Mouse (Mus musculus) stomach, postnatal 0 days (tissue): ENCODE measurements around the gene Nek9. TPM values are rescaled to one million over a fixed set of nuclear protein-coding genes. Genes with fewer than 3 reads are reported as not detected.
A peak's percentile ranks its signal among the peaks of the same experiment; 100 is the strongest.

Experiments used
- ATAC-seq: fragments of 200-750 bp; cut with Nextera tagmentation; 2 replicates; pipeline ENCODE4 v1.8.0; 2017; ENCODE audit not compliant: low FRiP score, low TSS enrichment
- DNase-seq: peaks from one replicate; pipeline ENCODE4 v3.0.0-alpha.2; 2016; ENCODE audit warnings: low spot score
- H3K27ac ChIP-seq: fragments of 300-500 bp; sonication (generic); replicated peaks from 2 replicates; pipeline ENCODE4 v1.5.1; 2014; ENCODE audit warnings: mild to moderate bottlenecking, control low read depth
- H3K27me3 ChIP-seq: fragments of 300-500 bp; sonication (generic); 2 replicates; pipeline ENCODE4 v1.6.1; 2014; ENCODE audit warnings: low read length; ENCODE audit not compliant: control insufficient read depth, insufficient read depth
- H3K36me3 ChIP-seq: fragments of 300-500 bp; sonication (generic); 2 replicates; pipeline ENCODE4 v1.6.1; 2014; ENCODE audit warnings: low read length, mixed read lengths; ENCODE audit not compliant: control insufficient read depth, insufficient read depth
- H3K4me1 ChIP-seq: fragments of 300-500 bp; sonication (generic); replicated peaks from 2 replicates; pipeline ENCODE4 v1.6.1; 2014; ENCODE audit warnings: antibody characterized with exemption; ENCODE audit not compliant: control insufficient read depth, insufficient read depth
- H3K4me2 ChIP-seq: fragments of 300-500 bp; sonication (generic); replicated peaks from 2 replicates; pipeline ENCODE4 v1.6.1; 2014; ENCODE audit warnings: low read depth, mild to moderate bottlenecking, control low read depth, moderate library complexity
- H3K4me3 ChIP-seq: fragments of 300-500 bp; sonication (generic); 2 replicates; pipeline ENCODE4 v1.5.1; 2014; ENCODE audit warnings: low read depth, low read length, control low read depth
- H3K9ac ChIP-seq: fragments of 300-500 bp; sonication (generic); 2 replicates; pipeline ENCODE4 v1.6.1; 2014; ENCODE audit warnings: mild to moderate bottlenecking, low read length, control low read depth, mixed read lengths
- H3K9me3 ChIP-seq: fragments of 300-500 bp; sonication (generic); 2 replicates; pipeline ENCODE4 v1.6.1; 2016; ENCODE audit warnings: low read length; ENCODE audit not compliant: control insufficient read depth
- CTCF ChIP-seq: IDR thresholded peaks from 2 replicates; pipeline ENCODE4 v1.5.1; 2016; ENCODE audit warnings: antibody characterized with exemption, low read depth, mild to moderate bottlenecking, moderate library complexity
- EP300 ChIP-seq: optimal IDR thresholded peaks from 2 replicates; pipeline ENCODE3; 2016; ENCODE audit warnings: antibody characterized with exemption
- WGBS: fragments of 180-500 bp; shearing (Covaris S2); extraction: QIAGEN DNeasy Blood & Tissue Kit; methylation state at CpG from one replicate; pipeline ENCODE4 v1.1.7; 2014; 5-methylcytosine and 5-hydroxymethylcytosine counted together
- polyA plus RNA-seq: library from polyadenylated mRNA; unstranded; fragments of >200 nt; fragmentation: Nextera tagmentation; extraction: Ambion mirVana; gene quantifications from 2 replicates; pipeline ENCODE4 v1.2.1, GENCODE M21; 2015

Nek9 gene
- polyA plus RNA-seq, result 7.2 and 8.1 TPM in 2 replicates

DNA sequence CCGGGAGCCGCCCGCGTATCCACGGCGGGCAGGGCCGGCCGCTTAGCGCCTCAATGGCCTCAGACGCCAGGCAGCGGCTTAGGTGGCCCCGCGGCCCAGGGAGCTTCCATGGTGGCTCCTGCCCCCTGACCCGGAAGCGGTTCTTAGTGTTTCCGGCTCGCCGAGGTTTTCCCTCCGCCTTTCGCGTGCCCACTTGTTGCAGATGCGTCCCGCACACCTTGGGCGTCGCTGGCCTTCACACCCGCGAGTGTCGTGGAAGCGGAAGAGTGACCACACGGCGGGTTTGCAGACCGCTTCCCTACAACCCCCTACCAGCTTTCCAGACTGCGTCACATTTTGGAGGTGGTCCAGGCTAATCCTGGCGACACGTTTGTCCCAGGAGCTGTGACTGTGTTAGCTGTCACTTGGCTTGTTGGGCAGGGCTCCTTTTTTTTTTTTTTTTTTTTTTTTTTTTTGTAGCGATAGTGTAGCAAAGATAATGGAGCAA, at the start of gene Nek9:
Gene Nek9, minus strand, starts transcription at position 120 of the 487 bp plus-strand sequence.
- under 1% methylated on average over 36 of the region's 36 CpGs for WGBS
- H3K36me3 ChIP-seq, result peaks cover 5% of the 10 kb centered on the region; the same call in 1 of the 2 replicates
- DNase-seq, result peak; percentile 93

GRCm38 (mm10) chr12:85385995-85386375, 46.8 kb upstream of the Nek9 start:
- 36% methylated on average over 5 of the region's 5 CpGs for WGBS
- no peaks in the 10 kb centered on the region for H3K27me3 ChIP-seq
- H3K36me3 ChIP-seq, result no peaks in the 10 kb centered on the region
- TF ChIP-seq CTCF (no peak), EP300 (no peak)
- H3K9me3 ChIP-seq, result no peaks in the 10 kb centered on the region
- H3K4me3 ChIP-seq, result no peak overlapping the region
- peak overlapping the region; percentile 69 for H3K27ac ChIP-seq
- H3K4me1 ChIP-seq, result peaks cover 2% of the 10 kb centered on the region; the same call in 1 of the 2 replicates
- H3K4me2 ChIP-seq, result no peak overlapping the region
- ATAC-seq, result no peak
- H3K9ac ChIP-seq, result no peak overlapping the region
- DNase-seq, result no peak

More for the DNA sequence above, at the start of gene Nek9:
- H3K4me1 ChIP-seq, result 0 out of 2 replicates have a peak, but pooled peaks cover 2% of the 10 kb centered on the region
- peak within 1 kb of the TSS; percentile 95 for H3K4me3 ChIP-seq
- H3K9me3 ChIP-seq, result no peaks in the 10 kb centered on the region
- TF ChIP-seq CTCF (peak; percentile 24; the same call in 1 of the 2 replicates), EP300 (no peak)
- H3K9ac ChIP-seq, result peak within 1 kb of the TSS; percentile 97
- H3K27me3 ChIP-seq, result no peaks in the 10 kb centered on the region
- H3K4me2 ChIP-seq, result peak within 1 kb of the TSS; percentile 78
- ATAC-seq, result peak; percentile 90
- H3K27ac ChIP-seq, result peak within 1 kb of the TSS; percentile 96

DNA sequence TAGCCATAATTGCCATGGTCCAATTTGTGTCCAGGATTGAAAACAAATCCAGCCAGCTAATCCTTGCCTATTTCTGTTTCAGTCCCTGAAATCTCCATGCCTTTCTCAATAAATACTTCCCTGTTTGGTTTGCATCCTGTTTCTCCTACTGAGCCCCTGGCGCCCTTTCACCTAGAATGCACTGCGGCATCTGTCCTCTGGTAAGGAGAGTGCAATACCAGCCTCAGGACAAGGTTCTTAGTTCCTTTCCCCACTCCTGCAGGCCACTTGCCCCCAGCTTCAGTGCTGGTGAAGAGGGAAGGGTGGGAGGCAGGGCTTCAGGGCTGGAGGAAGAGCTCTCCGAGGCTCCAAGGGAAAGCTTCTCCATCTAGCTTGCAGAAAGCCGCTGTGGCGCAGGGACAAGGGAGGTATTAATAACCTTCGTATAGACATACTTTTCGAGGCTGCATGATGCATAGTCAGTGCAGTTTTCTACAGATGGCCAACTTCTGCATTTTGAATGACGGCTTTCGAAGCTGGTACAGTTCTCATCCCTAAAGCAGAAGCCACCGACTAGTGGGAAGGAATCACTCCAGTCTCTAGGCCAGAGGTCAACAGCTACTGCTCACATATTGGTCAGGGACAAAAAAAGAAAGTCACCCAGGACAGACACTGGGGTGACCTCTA, 46.3 kb upstream of the Nek9 start:
- Histone ChIP-seq H3K36me3 (no peaks in the 10 kb centered on the region), H3K9me3 (no peaks in the 10 kb centered on the region), H3K4me3 (no peak overlapping the region), H3K4me2 (no peak overlapping the region), H3K27me3 (no peaks in the 10 kb centered on the region), H3K27ac (peak overlapping the region; percentile 69), H3K9ac (no peak overlapping the region), H3K4me1 (peaks cover 2% of the 10 kb centered on the region; the same call in 1 of the 2 replicates)
- ATAC-seq, result no peak
- 52% methylated on average over 10 of the region's 10 CpGs for WGBS
- DNase-seq, result peak; percentile 40
- TF ChIP-seq CTCF (no peak), EP300 (no peak)

- H3K4me1 ChIP-seq, result peaks cover 2% of the 10 kb centered on the region; the same call in 1 of the 2 replicates
- peak; percentile 49; the same call in 1 of the 2 replicates for ATAC-seq
- H3K4me3 ChIP-seq, result no peak overlapping the region
- 55% methylated on average over 14 of the region's 14 CpGs for WGBS
- H3K27ac ChIP-seq, result no peak overlapping the region; the same call in 1 of the 2 replicates
- no peaks in the 10 kb centered on the region for H3K9me3 ChIP-seq
- peak; percentile 51 for DNase-seq
- no peaks in the 10 kb centered on the region for H3K27me3 ChIP-seq
- no peak for TF ChIP-seq CTCF
- TF ChIP-seq EP300, result no peak
- H3K36me3 ChIP-seq, result no peaks in the 10 kb centered on the region
- no peak overlapping the region for H3K9ac ChIP-seq
- H3K4me2 ChIP-seq, result no peak overlapping the region
Measured at GRCm38 (mm10) chr12:85382761-85383680, 43.9 kb upstream of the Nek9 start.

- H3K27me3 ChIP-seq, result no peaks in the 10 kb centered on the region
Measured at GRCm38 (mm10) chr12:85381570-85381969, 42.4 kb upstream of the Nek9 start.

More at GRCm38 (mm10) chr12:85381570-85381969, 42.4 kb upstream of the Nek9 start:
- Histone ChIP-seq H3K9me3 (no peaks in the 10 kb centered on the region), H3K36me3 (no peaks in the 10 kb centered on the region), H3K9ac (no peak overlapping the region), H3K4me1 (peaks cover 2% of the 10 kb centered on the region; the same call in 1 of the 2 replicates), H3K27ac (no peak overlapping the region), H3K4me3 (no peak overlapping the region), H3K4me2 (no peak overlapping the region)
- ATAC-seq (no peak), DNase-seq (no peak)
- 75% methylated on average over 6 of the region's 6 CpGs for WGBS
- no peak for TF ChIP-seq CTCF
- TF ChIP-seq EP300, result no peak
